Mouse (Mus musculus) NIH3T3 (cell line): ENCODE data around the gene Gbp5.
"Not testable (repeated sequence)": the region's sequence is repeated elsewhere in the genome, so short reads cannot be mapped to it uniquely, and the experiment has no call there.

Experiments used
- DNase-seq: peaks from one replicate; pipeline ENCODE4 v3.0.0-alpha.2; 2012; ENCODE audit warnings: low read depth

Gbp5 gene

GRCm38 (mm10) chr3:142542776-142543175 lies 49.0 kb downstream of the Gbp5 start:
- not testable (repeated sequence) for DNase-seq

DNA sequence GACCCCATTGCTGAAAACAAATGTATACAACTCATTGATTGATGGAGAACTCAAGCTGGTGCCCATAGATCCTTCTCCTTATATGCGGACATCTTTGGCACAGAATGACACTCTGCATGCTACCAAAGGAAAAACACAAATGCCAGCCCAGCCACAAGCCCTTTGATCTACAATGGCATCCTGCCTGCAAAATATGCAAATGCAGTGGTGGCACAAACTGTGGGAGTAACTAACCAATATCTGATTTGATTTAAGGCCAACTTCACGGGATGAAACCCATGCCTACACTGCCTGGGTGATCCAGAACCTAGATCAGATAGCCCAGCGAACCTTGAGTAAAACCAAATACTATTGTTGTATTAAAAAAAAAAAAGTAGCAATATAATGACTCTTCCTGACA lies 52.9 kb downstream of the Gbp5 start:
- no peak for DNase-seq

DNA sequence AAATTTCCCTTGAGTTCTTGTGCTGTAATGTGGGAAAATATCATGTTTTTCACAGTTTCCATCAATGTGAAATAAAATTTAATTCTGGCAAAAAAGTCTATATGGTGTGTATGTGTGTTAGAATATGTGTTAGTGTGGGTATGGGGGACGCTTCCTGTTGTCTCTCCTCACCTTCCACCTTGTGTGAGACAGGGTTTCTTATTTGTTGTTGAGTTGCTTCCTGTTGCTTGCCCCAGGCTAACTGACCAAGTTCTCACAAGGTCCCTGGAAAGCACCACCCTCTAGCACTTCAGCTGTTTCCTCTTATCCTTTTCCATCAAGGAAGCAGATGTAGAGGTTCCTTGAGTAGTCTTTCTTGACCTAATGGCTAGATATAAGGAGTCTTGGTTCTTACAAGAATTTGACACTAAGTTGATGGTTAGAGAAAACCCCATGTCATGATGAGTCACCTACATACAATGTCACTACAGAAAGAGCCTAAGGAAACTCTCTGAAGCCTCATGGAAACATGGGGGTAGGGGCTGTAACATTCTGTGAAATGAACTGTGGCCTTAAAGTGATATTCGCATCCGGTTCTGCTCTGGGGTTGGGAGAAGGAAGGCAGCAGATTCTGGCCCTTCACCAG lies 56.4 kb downstream of the Gbp5 start:
- DNase-seq = no peak

GRCm38 (mm10) chr3:142554601-142555000 lies 60.8 kb downstream of the Gbp5 start:
- DNase-seq = no peak

DNA sequence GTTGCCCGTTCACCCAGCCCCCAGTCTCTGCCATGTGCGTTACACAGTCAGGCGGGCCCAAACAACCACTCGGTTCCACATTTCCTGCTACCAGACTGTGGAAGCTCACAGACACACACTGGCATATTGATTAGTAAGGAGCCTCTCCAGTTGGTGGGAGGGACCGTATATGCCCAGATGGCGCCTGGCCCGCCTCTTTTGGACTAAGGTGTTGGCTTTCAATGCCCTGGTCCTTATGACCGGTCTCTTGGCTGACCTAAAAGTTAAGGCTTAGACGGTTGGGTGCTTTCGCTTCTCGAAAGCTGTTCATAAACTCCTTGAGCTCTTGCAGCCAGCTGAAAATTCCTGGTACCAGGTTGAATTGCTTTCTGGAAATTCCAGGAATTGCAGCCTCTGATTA lies 61.8 kb downstream of the Gbp5 start:
- no peak for DNase-seq

DNA sequence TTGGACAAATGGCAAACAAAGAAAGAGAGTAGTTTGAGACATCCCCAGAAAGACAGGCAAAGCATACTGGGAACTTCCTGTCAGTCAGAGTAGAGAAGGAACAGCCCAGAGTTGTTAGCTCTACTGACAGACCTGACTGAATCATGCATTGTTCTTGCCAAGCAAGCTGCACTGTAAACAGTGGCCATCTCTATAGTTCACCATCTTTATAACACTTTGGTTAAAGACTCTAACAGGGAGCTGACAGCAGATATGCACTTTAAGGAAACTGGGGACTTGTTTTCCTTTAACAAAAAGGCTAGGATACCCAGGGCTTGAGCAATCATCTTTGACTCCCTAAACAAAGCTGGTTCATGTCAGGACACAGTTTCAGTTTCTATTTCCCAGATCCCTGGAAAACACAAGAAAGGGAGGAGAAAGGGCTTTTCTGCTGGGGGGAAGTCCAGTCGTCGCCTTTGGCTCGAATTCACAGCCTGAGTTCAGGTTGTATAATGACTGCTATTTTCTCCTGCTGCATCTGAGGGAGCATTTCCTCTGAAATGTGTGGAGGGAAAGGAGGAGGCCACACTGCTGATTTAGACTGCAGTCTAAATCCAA lies 66.0 kb downstream of the Gbp5 start, which contains the start of gene Gbp3:
TSS of gene Gbp3 (plus strand) at position 395 of the 597 bp plus-strand sequence.
- DNase-seq = peak; percentile 60

DNA sequence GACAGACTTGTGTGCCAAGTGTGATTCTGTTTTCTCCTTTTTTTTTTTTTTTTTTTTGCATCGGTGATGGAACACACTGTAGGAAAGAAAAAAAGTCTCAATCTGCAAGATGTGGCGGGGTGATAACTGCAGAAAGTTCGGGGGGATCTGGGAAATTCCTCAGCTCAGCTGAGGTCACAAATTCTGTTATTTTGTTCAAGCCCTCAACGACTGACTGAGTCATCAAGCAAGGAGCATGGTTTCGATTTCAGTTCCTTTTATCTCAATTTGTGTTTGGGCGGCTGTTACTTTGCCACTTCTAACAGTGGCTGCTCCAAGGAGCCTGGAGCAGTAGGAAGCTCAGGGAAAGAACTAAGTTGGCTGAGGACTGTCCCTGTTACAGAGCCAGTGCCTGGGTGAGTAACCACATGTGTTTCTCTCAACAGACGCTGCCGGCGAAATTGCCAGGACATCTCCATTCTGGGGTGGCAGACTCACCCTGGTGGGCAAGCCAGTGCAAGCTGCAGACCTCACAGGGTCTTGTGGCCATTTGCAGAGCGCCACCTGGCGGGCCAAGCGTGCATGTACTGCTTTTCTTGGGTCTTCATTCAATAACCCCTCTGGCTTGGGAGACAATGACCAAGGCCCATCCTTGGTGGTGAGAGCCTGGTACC lies 66.6 kb downstream of the Gbp5 start:
- peak; percentile 91 for DNase-seq

DNA sequence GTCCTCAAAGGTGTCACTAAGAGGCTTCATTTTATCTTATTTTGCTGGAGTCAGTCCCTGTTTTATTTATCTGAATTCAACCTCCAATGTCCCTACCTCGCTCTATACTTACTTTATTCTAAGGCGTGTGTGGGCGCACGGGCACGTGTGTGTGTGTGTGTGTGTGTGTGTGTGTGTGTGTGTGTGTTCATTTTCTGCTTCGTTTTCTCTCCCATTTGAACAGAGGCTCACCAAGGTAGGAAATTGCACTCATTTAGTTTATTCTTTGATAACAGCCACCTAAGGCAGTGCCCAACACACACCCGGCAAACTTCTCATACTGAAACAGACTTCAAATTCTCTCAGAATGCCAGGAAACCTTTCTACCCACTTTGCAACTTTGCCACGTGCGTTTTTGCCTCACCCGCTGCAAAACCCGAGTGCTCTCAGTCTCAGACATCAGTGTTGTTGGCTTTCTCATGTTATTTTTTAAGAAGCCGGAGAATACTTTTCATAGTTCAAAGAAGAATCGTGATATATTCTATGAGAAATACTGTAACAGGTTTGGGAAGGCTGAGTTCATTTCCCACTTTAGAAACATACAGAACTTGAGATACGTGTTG lies 67.4 kb downstream of the Gbp5 start:
- no peak for DNase-seq

DNA sequence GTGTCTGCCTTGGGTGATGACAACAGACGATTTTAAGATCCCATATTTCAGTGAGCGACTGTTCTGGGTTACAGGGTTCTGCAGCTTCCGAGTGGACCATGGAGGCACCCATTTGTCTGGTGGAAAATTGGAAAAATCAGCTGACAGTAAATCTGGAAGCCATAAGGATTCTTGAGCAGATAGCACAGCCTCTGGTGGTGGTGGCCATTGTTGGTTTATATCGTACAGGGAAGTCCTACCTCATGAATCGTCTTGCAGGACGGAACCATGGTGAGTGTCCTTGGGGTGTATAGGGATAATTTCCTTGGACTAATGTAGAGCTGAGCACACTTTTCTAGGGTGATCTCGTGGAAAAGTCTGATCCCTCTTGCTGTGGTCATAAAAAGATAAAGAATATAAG lies 67.9 kb downstream of the Gbp5 start:
- no peak for DNase-seq

DNA sequence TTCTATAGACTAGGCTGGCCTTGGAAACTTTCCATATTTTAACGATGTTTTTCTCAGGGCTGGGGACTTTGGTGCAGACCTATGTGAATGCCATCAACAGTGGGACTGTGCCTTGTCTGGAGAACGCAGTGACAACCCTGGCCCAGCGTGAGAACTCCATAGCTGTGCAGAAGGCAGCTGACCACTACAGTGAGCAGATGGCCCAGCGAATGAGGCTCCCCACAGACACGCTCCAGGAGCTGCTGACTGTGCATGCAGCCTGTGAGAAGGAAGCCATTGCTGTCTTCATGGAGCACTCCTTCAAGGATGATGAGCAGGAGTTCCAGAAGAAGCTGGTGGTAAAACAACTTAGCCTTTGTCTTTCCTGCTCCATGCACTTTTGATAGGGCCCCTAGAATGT lies 73.7 kb downstream of the Gbp5 start:
- not testable (repeated sequence) for DNase-seq

DNA sequence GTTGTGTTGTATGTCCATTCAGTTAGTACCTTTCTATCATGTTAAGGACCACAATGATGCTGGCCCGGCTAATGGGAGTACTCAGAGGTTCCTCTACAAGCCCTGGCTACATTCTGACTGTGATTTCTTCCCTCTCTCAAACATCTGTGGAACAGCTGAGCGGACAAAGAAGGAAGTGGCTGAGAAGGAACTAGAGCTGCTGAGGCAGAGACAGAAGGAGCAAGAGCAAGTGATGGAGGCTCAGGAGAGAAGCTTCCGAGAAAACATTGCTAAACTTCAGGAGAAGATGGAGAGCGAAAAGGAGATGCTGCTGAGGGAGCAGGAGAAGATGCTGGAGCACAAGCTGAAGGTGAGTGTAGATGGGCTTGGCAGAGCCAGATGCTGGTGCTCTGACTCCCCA lies 77.0 kb downstream of the Gbp5 start:
- DNase-seq = no peak
